Mouse (Mus musculus) 416B (cell line): ENCODE measurements around the gene Chit1.

Source experiments
- DNase-seq: peaks from one replicate; pipeline ENCODE4 v3.0.0; 2011; ENCODE audit warnings: low read depth

Chit1 gene

DNA sequence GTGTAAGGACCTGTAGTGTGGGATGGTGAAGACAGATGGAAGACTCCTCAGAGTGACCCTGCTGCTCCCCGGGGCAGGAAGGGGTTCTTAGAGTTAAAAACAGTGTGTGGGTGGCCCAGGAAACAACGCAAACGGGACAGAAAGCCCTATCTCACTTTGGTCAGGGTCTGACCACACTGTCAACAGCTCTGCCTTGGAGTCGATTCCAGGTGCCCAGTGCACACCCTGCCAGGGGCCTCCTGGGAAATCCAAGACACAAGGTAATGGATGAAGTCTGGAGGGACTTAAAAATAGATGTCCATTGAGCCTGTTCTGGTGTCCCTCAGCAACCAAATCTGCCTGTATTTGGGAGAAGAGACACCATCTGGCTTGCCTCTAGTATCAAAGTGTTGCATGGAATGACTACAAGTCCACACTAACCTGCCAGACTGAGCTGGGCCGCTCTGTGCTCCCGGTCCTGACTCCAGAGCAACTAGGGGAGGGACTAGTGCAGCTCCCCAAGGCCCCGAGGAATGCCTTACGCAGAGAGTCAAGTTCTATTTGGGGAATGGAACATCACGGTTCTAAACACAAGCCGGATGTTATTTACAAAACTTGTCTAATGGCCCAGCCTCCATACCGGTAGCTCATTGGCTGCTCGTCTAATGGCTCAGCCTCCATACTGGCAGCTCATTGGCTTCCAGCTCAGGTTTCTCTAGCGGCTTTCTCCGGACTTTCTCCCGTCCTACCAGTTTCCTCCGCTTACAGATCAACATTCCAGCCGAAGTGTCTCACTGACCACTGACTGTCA lies 12.1 kb upstream of the Chit1 start:
- DNase-seq, result peak; percentile 88

DNA sequence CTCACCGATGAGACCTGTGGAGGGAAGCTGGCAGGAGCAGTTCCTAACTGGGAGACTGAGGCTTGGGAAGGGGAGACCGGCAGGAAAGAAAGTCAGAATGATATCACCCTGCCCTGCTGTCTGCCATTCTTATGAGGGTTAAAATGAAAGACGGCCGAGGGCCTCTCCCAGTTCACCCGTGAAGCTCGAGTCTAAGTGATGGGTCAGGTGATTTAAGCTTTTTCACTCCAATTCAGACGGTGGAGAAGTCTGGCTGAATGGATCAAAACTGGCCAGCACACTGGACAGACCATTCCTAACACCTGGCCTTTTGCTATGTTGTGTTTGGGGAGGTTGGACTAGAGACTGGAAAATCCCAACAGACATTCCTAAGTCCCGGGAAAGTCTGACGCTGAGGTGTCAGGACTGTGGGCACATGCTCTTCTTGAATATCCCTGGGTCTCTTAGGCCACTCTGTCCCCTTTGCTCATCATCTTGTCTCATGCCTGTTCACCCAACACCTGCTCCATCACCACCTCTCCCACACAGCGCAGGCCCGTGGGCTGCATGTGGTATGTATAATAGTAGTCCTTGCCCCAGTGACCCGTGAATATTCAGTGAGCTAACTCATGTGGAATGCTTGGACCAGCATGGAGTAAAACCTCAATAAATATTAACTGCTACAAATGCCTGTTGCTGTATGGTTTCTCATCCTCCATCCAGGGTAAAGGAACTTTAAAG lies 11.4 kb upstream of the Chit1 start:
- no peak for DNase-seq

DNA sequence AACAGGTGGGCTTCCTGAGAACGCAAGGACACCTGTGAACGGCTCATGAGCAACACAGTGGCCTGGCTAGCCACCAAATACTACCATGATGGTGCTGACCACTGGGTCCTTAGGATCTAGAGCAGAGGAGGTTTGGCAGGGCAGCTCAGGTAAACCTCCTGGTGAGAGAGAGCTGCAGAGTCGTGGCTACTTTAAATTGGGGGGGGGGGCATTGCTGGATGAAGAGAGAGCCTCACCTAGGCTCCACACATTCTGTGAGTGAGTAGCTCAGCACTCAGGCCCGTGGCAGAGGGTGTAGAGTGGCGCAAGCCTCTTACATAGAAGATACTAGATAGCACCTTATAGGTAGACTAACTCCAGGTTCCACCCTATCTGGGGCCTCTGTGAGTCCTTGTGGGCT lies 10.6 kb upstream of the Chit1 start:
- DNase-seq, result no peak

- DNase-seq, result no peak
Measured at GRCm38 (mm10) chr1:134100928-134101327, 10.1 kb upstream of the Chit1 start.

- DNase-seq, result no peak
Measured at GRCm38 (mm10) chr1:134101593-134101992, 9.4 kb upstream of the Chit1 start.

- no peak for DNase-seq
Measured at GRCm38 (mm10) chr1:134103861-134104260, 7.2 kb upstream of the Chit1 start.

- peak; percentile 24 for DNase-seq
Measured at GRCm38 (mm10) chr1:134105043-134105763, 5.8 kb upstream of the Chit1 start.

DNA sequence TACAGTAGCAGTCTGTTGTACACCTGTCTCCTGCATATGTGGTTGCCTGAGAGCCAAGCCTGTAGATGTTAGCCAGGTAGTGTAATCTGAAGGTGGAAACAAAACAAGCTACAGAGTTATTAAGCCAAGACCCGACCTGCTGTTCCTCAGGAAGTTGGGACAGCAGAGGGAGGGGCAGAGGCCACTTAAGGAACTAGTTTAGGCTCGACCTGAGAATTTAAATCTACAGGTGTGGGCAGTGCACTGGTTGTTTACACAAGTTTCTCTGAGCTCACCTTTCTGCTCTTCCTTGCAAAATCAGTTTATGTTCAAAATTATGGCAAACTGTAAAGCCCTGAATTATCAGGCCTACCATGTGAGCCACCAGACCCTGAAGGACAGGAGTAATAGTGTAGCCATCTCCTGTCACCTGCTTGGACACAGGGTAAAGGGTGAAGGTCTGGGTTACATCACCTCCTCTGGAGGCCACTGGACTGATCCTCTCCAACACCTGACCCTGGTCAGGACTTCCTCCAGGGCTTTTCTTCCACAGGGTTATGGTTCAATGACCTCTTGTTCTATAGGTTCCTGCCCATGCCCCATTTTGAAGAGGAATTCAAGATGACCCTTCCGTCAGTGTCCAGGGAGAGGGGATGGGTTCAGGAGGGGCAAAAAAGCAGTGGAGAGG lies 5.1 kb upstream of the Chit1 start:
- no peak for DNase-seq

- DNase-seq, result peak; percentile 54
Measured at GRCm38 (mm10) chr1:134106719-134107118, 4.3 kb upstream of the Chit1 start.

DNA sequence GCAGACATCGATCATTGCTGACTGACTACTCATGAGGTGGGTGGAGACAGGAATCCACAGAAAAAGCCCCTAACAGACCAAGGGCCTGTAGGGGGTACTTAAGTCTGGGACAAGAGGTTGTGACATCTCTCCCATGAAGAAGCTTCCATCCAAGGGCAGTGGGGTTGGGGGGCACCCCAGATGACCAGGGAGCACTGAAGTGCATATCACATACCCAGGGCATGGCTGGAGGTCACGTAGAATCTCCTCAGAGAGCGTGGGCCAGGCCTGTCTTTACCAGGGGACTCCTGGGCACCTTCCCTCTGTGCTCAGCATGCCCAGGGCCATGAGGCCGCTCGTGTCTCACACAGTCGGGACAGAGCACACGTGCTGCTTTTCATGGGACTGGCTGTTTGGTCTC lies 3.3 kb upstream of the Chit1 start:
- DNase-seq, result no peak

- DNase-seq, result peak; percentile 66
Measured at GRCm38 (mm10) chr1:134110015-134110414, 1.0 kb upstream of the Chit1 start.

- peak; percentile 50 for DNase-seq
Measured at GRCm38 (mm10) chr1:134110449-134110848, 593 bp upstream of the Chit1 start.

GRCm38 (mm10) chr1:134113560-134113959 lies 2.5 kb downstream of the Chit1 start:
- no peak for DNase-seq

- DNase-seq, result no peak
Measured at GRCm38 (mm10) chr1:134114018-134114417, 3.0 kb downstream of the Chit1 start.

GRCm38 (mm10) chr1:134114730-134115129 lies 3.7 kb downstream of the Chit1 start:
- no peak for DNase-seq

DNA sequence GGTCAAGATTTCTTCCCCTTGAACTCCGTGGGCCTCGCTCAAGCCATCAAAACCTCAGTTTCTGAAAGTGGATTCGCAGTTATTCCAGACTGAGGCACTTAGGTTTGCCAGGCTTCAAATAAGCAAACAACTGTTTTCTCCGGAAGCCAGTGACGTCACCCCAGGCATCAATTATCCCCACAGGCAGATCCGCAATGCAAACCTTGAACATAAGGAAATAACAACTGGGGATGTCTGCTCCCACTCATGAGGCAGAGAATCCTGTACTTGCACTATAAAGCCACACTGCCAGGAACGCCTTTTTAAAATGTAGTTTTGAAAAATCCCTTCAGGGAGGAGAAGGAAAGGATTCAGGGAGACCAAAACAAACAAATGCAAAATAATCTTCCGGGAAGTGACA lies 4.4 kb downstream of the Chit1 start:
- no peak for DNase-seq

- no peak for DNase-seq
Measured at GRCm38 (mm10) chr1:134117110-134117509, 6.1 kb downstream of the Chit1 start.

GRCm38 (mm10) chr1:134120179-134120578 lies 9.1 kb downstream of the Chit1 start:
- DNase-seq, result peak; percentile 74

DNA sequence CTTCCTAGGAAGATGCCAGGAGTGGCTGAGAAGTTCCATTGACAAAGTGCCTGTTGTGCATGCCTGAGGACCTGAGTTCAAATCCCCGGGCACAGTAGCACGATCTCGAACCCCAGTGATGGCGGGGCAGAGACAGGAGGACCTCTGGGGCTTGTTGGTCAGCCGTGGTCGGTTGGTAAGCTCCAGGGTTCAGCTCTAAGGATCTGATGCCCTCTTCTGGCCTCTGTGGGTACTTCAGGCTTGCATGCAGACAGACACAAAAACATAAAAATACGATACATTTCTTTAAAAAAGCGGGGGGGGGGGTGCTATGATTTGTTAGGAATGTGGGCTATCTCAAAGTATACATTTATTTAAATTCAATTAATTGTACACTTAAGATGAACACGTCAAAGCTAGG lies 11.2 kb downstream of the Chit1 start:
- peak; percentile 73 for DNase-seq

GRCm38 (mm10) chr1:134133316-134133715 lies 22.3 kb downstream of the Chit1 start:
- no peak for DNase-seq

GRCm38 (mm10) chr1:134136351-134136750 lies 25.3 kb downstream of the Chit1 start:
- no peak for DNase-seq

DNA sequence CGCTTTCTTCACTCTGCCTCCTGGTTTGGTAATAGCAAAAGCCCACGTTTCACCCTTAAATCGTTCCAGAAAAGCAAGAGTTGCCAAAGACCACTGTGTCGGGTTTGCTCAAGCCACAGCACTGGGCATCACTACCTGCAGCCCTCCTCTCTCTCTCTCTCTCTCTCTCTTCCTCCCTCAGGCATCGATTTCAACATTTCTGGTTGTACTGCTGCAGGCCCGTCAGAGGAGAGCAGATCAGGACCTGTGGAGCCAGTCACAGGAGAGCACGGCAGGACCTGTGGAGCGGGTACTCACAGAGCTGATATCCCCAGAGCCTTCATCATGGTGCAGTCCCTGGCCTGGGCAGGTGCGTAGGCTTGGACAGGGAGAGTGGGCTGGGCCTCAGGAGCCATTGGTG lies 27.4 kb downstream of the Chit1 start:
- DNase-seq, result no peak
